Mouse (Mus musculus): ENCODE results near the gene Ccdc173. TPM values are rescaled to one million over a fixed set of nuclear protein-coding genes. Genes with fewer than 3 reads are reported as not detected.

Gene Ccdc173
- polyA plus RNA-seq (2014; fragmentation: Nextera tagmentation; extraction: Ambion mirVana): 2.0 and 2.3 TPM in 2 replicates

- WGBS: 2% methylated on average over 48 of the region's 48 CpGs
- H3K27me3 ChIP-seq (ENCODE audit: control insufficient read depth, insufficient read depth, low read length): no peaks in the 10 kb centered on the region
- peak within 1 kb of the TSS; percentile 70 for H3K4me2 ChIP-seq (replicated peaks)
- peak within 1 kb of the TSS; percentile 68 for H3K9ac ChIP-seq
- peaks cover 25% of the 10 kb centered on the region for H3K36me3 ChIP-seq (replicated peaks; ENCODE audit: control insufficient read depth, insufficient read depth)
- peak within 1 kb of the TSS; percentile 81 for H3K27ac ChIP-seq
- H3K9me3 ChIP-seq (ENCODE audit: control insufficient read depth, low read length): no peaks in the 10 kb centered on the region
- peak within 1 kb of the TSS; percentile 55 for H3K4me3 ChIP-seq (replicated peaks; ENCODE audit: low read length)
- DNase-seq (ENCODE audit: low spot score) (peak; percentile 99), ATAC-seq (ENCODE audit: low FRiP score) (peak; percentile 98)
- 0 out of 2 replicates have a peak, but pooled peaks cover 9% of the 10 kb centered on the region for H3K4me1 ChIP-seq (replicated peaks; ENCODE audit: control insufficient read depth, insufficient read depth, low read length)
Measured at GRCm38 (mm10) chr2:69789429-69790069, at the start of gene Ccdc173, which contains the start of gene Phospho2. Ccdc173 (minus strand) TSS chr2:69789575. Phospho2 (plus strand) TSS chr2:69789623.

- Histone ChIP-seq H3K4me2 (replicated peaks) (no peak overlapping the region), H3K27me3 (ENCODE audit: control insufficient read depth, insufficient read depth, low read length) (no peaks in the 10 kb centered on the region), H3K9me3 (ENCODE audit: control insufficient read depth, low read length) (no peaks in the 10 kb centered on the region), H3K4me1 (replicated peaks; ENCODE audit: control insufficient read depth, insufficient read depth, low read length) (no peaks in the 10 kb centered on the region), H3K4me3 (replicated peaks; ENCODE audit: low read length) (no peak overlapping the region), H3K27ac (no peak overlapping the region), H3K36me3 (replicated peaks; ENCODE audit: control insufficient read depth, insufficient read depth) (peaks cover 35% of the 10 kb centered on the region), H3K9ac (no peak overlapping the region)
- DNase-seq (ENCODE audit: low spot score) (no peak), ATAC-seq (ENCODE audit: low FRiP score) (no peak)
Measured at GRCm38 (mm10) chr2:69838707-69839106, 49.3 kb upstream of the Ccdc173 start.

- no peaks in the 10 kb centered on the region for H3K4me1 ChIP-seq (replicated peaks; ENCODE audit: control insufficient read depth, insufficient read depth, low read length)
- no peak for ATAC-seq (ENCODE audit: low FRiP score)
- peaks cover 42% of the 10 kb centered on the region for H3K36me3 ChIP-seq (replicated peaks; ENCODE audit: control insufficient read depth, insufficient read depth)
- no peak overlapping the region for H3K4me3 ChIP-seq (replicated peaks; ENCODE audit: low read length)
- H3K9ac ChIP-seq: no peak overlapping the region
- H3K27ac ChIP-seq: no peak overlapping the region
- H3K27me3 ChIP-seq (ENCODE audit: control insufficient read depth, insufficient read depth, low read length): no peaks in the 10 kb centered on the region
- no peak for DNase-seq (ENCODE audit: low spot score)
- no peaks in the 10 kb centered on the region for H3K9me3 ChIP-seq (ENCODE audit: control insufficient read depth, low read length)
- H3K4me2 ChIP-seq (replicated peaks): no peak overlapping the region
- WGBS: 26% methylated on average over 3 of the region's 3 CpGs
Measured at GRCm38 (mm10) chr2:69837996-69838395, 48.6 kb upstream of the Ccdc173 start.

- H3K27me3 ChIP-seq (ENCODE audit: control insufficient read depth, insufficient read depth, low read length): no peaks in the 10 kb centered on the region
- H3K9ac ChIP-seq: no peak overlapping the region
- no peak overlapping the region for H3K4me3 ChIP-seq (replicated peaks; ENCODE audit: low read length)
- H3K27ac ChIP-seq: no peak overlapping the region
- WGBS: 79% methylated on average over 5 of the region's 7 CpGs
- H3K36me3 ChIP-seq (replicated peaks; ENCODE audit: control insufficient read depth, insufficient read depth): peaks cover 48% of the 10 kb centered on the region
- no peaks in the 10 kb centered on the region for H3K9me3 ChIP-seq (ENCODE audit: control insufficient read depth, low read length)
- H3K4me1 ChIP-seq (replicated peaks; ENCODE audit: control insufficient read depth, insufficient read depth, low read length): no peaks in the 10 kb centered on the region
- DNase-seq (ENCODE audit: low spot score) (no peak), ATAC-seq (ENCODE audit: low FRiP score) (no peak)
- H3K4me2 ChIP-seq (replicated peaks): no peak overlapping the region
Measured at GRCm38 (mm10) chr2:69837244-69837967, 48.0 kb upstream of the Ccdc173 start.

- Histone ChIP-seq H3K9ac (no peak overlapping the region), H3K36me3 (replicated peaks; ENCODE audit: control insufficient read depth, insufficient read depth) (peaks cover 64% of the 10 kb centered on the region), H3K9me3 (ENCODE audit: control insufficient read depth, low read length) (no peaks in the 10 kb centered on the region), H3K27ac (no peak overlapping the region), H3K4me3 (replicated peaks; ENCODE audit: low read length) (no peak overlapping the region), H3K4me2 (replicated peaks) (no peak overlapping the region), H3K4me1 (replicated peaks; ENCODE audit: control insufficient read depth, insufficient read depth, low read length) (peaks cover 12% of the 10 kb centered on the region; the same call in 1 of the 2 replicates), H3K27me3 (ENCODE audit: control insufficient read depth, insufficient read depth, low read length) (no peaks in the 10 kb centered on the region)
- ATAC-seq (ENCODE audit: low FRiP score) (no peak), DNase-seq (ENCODE audit: low spot score) (no peak)
- WGBS: 93% methylated on average over 8 of the region's 8 CpGs
Measured at GRCm38 (mm10) chr2:69830116-69830515, 40.7 kb upstream of the Ccdc173 start.

- H3K36me3 ChIP-seq (replicated peaks; ENCODE audit: control insufficient read depth, insufficient read depth): peaks cover 59% of the 10 kb centered on the region
- peaks cover 15% of the 10 kb centered on the region; the same call in 1 of the 2 replicates for H3K4me1 ChIP-seq (replicated peaks; ENCODE audit: control insufficient read depth, insufficient read depth, low read length)
- H3K9ac ChIP-seq: no peak overlapping the region
- DNase-seq (ENCODE audit: low spot score): no peak
- H3K27ac ChIP-seq: no peak overlapping the region
- no peaks in the 10 kb centered on the region for H3K27me3 ChIP-seq (ENCODE audit: control insufficient read depth, insufficient read depth, low read length)
- no peaks in the 10 kb centered on the region for H3K9me3 ChIP-seq (ENCODE audit: control insufficient read depth, low read length)
- 85% methylated on average over 2 of the region's 2 CpGs for WGBS
- no peak for ATAC-seq (ENCODE audit: low FRiP score)
- H3K4me3 ChIP-seq (replicated peaks; ENCODE audit: low read length): no peak overlapping the region
- H3K4me2 ChIP-seq (replicated peaks): no peak overlapping the region
Measured at GRCm38 (mm10) chr2:69829680-69830079, 40.3 kb upstream of the Ccdc173 start.

- no peaks in the 10 kb centered on the region for H3K9me3 ChIP-seq (ENCODE audit: control insufficient read depth, low read length)
- ATAC-seq (ENCODE audit: low FRiP score): no peak
- no peak overlapping the region for H3K27ac ChIP-seq
- H3K36me3 ChIP-seq (replicated peaks; ENCODE audit: control insufficient read depth, insufficient read depth): peaks cover 43% of the 10 kb centered on the region
- no peak overlapping the region for H3K9ac ChIP-seq
- WGBS: 58% methylated on average over 7 of the region's 7 CpGs
- DNase-seq (ENCODE audit: low spot score): no peak
- H3K27me3 ChIP-seq (ENCODE audit: control insufficient read depth, insufficient read depth, low read length): no peaks in the 10 kb centered on the region
- H3K4me3 ChIP-seq (replicated peaks; ENCODE audit: low read length): no peak overlapping the region
- no peak overlapping the region for H3K4me2 ChIP-seq (replicated peaks)
- H3K4me1 ChIP-seq (replicated peaks; ENCODE audit: control insufficient read depth, insufficient read depth, low read length): peaks cover 23% of the 10 kb centered on the region
Measured at GRCm38 (mm10) chr2:69828031-69828430, 38.7 kb upstream of the Ccdc173 start.

GRCm38 (mm10) chr2:69826380-69826779, 37.0 kb upstream of the Ccdc173 start:
- Histone ChIP-seq H3K4me2 (replicated peaks) (no peak overlapping the region; the same call in 1 of the 2 replicates), H3K9ac (no peak overlapping the region), H3K27ac (peak overlapping the region; percentile 57)

GRCm38 (mm10) chr2:69825898-69826297, 36.5 kb upstream of the Ccdc173 start:
- no peak overlapping the region for H3K4me3 ChIP-seq (replicated peaks; ENCODE audit: low read length)
- H3K36me3 ChIP-seq (replicated peaks; ENCODE audit: control insufficient read depth, insufficient read depth): peaks cover 30% of the 10 kb centered on the region
- no peak overlapping the region for H3K9ac ChIP-seq
- ATAC-seq (ENCODE audit: low FRiP score): no peak
- H3K4me1 ChIP-seq (replicated peaks; ENCODE audit: control insufficient read depth, insufficient read depth, low read length): peaks cover 31% of the 10 kb centered on the region
- 74% methylated on average over 10 of the region's 10 CpGs for WGBS
- H3K9me3 ChIP-seq (ENCODE audit: control insufficient read depth, low read length): no peaks in the 10 kb centered on the region
- peak overlapping the region; percentile 57; the same call in 1 of the 2 replicates for H3K27ac ChIP-seq
- peak overlapping the region; percentile 22; the same call in 1 of the 2 replicates for H3K4me2 ChIP-seq (replicated peaks)
- no peak for DNase-seq (ENCODE audit: low spot score)
- H3K27me3 ChIP-seq (ENCODE audit: control insufficient read depth, insufficient read depth, low read length): no peaks in the 10 kb centered on the region

More at GRCm38 (mm10) chr2:69826380-69826779, 37.0 kb upstream of the Ccdc173 start:
- Histone ChIP-seq H3K36me3 (replicated peaks; ENCODE audit: control insufficient read depth, insufficient read depth) (peaks cover 34% of the 10 kb centered on the region), H3K4me3 (replicated peaks; ENCODE audit: low read length) (no peak overlapping the region), H3K27me3 (ENCODE audit: control insufficient read depth, insufficient read depth, low read length) (no peaks in the 10 kb centered on the region), H3K9me3 (ENCODE audit: control insufficient read depth, low read length) (no peaks in the 10 kb centered on the region), H3K4me1 (replicated peaks; ENCODE audit: control insufficient read depth, insufficient read depth, low read length) (peaks cover 31% of the 10 kb centered on the region)
- 58% methylated on average over 2 of the region's 2 CpGs for WGBS
- DNase-seq (ENCODE audit: low spot score) (no peak), ATAC-seq (ENCODE audit: low FRiP score) (no peak)
